Mouse (Mus musculus): ENCODE data around the gene Rnaseh2a.

DNA sequence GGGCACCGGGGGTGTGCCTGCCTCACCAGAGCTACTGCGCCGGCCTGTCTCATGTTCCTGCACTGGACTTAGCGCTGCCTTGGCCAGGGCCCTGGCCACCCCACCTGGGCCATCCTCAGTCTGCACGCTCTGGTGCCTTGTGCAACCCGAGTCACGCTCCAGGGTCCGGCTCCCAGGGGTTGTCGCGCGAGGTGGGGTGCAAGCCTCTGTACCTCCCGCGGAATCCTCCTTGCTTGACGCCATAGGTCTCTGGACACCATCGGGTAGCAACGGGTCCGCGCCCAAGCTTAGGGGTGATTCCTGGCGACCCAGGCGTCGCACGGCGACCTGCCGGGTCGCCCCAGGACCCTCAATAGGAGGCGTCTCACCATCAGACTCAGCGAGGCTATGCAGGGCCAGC is 57.2 kb downstream of the Rnaseh2a start:
- TF ChIP-seq POLR2A (IDR thresholded peaks at IDR 0.05; ENCODE audit: borderline replicate concordance, extremely low read depth, low read depth, low read length), result no peak
- TF ChIP-seq CTCF (IDR thresholded peaks at IDR 0.05; ENCODE audit: insufficient read depth, low read length), result no peak

Measured in lung, adult 2 months (tissue).